Mouse (Mus musculus) myocyte (in vitro differentiated cells): ENCODE results near the gene Gm11236.
"Not testable (repeated sequence)": the region's sequence is repeated elsewhere in the genome, so short reads cannot be mapped to it uniquely, and the experiment has no call there.

Experiments used
- CEBPB ChIP-seq: IDR thresholded peaks from 2 replicates; pipeline ENCODE4 v1.6.1; 2011; ENCODE audit warnings: mild to moderate bottlenecking, moderate library complexity; ENCODE audit not compliant: poor library complexity, insufficient read depth, severe bottlenecking
- MAX ChIP-seq: IDR thresholded peaks from one replicate; pipeline ENCODE4 v1.6.1; 2011; ENCODE audit warnings: low read depth, mild to moderate bottlenecking, control low read depth
- MYOD1 ChIP-seq, 3 experiments: IDR thresholded peaks; one replicate each; pipeline ENCODE4 v1.6.1; 2011; ENCODE audit warnings: control low read depth in 2 of 3, low read depth in 2 of 3, mild to moderate bottlenecking in 2 of 3, moderate library complexity in 1 of 3; ENCODE audit not compliant: insufficient read length in 2 of 3, control insufficient read depth in 1 of 3
- MYOG ChIP-seq, 3 experiments: IDR thresholded peaks; one replicate each; pipeline ENCODE4 v1.6.1; 2011; ENCODE audit warnings: control low read depth in 2 of 3, low read depth in 2 of 3, mild to moderate bottlenecking in 2 of 3; ENCODE audit not compliant: insufficient read length in 2 of 3, control insufficient read depth in 1 of 3, insufficient read depth in 1 of 3
- POLR2A ChIP-seq: IDR thresholded peaks from one replicate; pipeline ENCODE4 v1.6.1; 2011; ENCODE audit warnings: low read depth, mild to moderate bottlenecking, control low read depth, moderate library complexity; ENCODE audit not compliant: insufficient read length
- USF1 ChIP-seq: IDR thresholded peaks from one replicate; pipeline ENCODE4 v1.6.1; 2011; ENCODE audit warnings: low read depth, mild to moderate bottlenecking, control low read depth, moderate library complexity

- TF ChIP-seq MYOG (IDR thresholded peaks at IDR 0.05; ENCODE audit: control insufficient read depth in 1 of 3, insufficient read depth in 1 of 3, insufficient read length in 2 of 3, low read depth in 2 of 3); POLR2A; MYOD1 (IDR thresholded peaks at IDR 0.05; ENCODE audit: control insufficient read depth in 1 of 3, insufficient read length in 2 of 3, low read depth in 2 of 3); MAX; CEBPB; USF1: not testable (repeated sequence)
Measured at GRCm38 (mm10) chr4:73622684-73623083, 15.2 kb upstream of the Gm11236 start, which contains the start of gene Gm11237.
